Mouse (Mus musculus) MEL (cell line): ENCODE results near the gene Clec4d. TPM values are rescaled to one million over a fixed set of nuclear protein-coding genes. Genes with fewer than 3 reads are reported as not detected.
"Not testable (repeated sequence)": the region's sequence is repeated elsewhere in the genome, so short reads cannot be mapped to it uniquely, and the experiment has no call there.

Experiments
- DNase-seq: peaks from one replicate; pipeline ENCODE4 v3.0.0; 2011; ENCODE audit warnings: low read depth, low spot score
- H3K27ac ChIP-seq: 2 replicates; pipeline ENCODE4 v1.5.1; 2012; ENCODE audit warnings: low read depth, mild to moderate bottlenecking, control low read depth, low read length, moderate library complexity; ENCODE audit not compliant: control insufficient read depth
- H3K27me3 ChIP-seq, 2 experiments: fragments of 150-350 bp in 1 of 2; sonication (generic) in 1 of 2; 2 replicates each; pipeline ENCODE4 v1.6.1; 2012; ENCODE audit warnings: low read length in 2 of 2, mild to moderate bottlenecking in 2 of 2, improper control_type of control experiment in 1 of 2, moderate library complexity in 1 of 2; ENCODE audit not compliant: insufficient read depth in 2 of 2, control insufficient read depth in 1 of 2
- H3K36me3 ChIP-seq, 2 experiments: 2 replicates each; pipeline ENCODE4 v1.6.1; 2012 to 2014; ENCODE audit warnings: low read length in 2 of 2, improper control_type of control experiment in 1 of 2, inconsistent platforms in 1 of 2, mild to moderate bottlenecking in 1 of 2; ENCODE audit not compliant: insufficient read depth in 2 of 2, control insufficient read depth in 1 of 2
- H3K4me1 ChIP-seq, 2 experiments: fragments of 150-350 bp in 1 of 2; sonication (generic) in 1 of 2; 2 replicates each; pipeline ENCODE4 v1.6.1; 2012; ENCODE audit warnings: low read length in 2 of 2, improper control_type of control experiment in 1 of 2, mild to moderate bottlenecking in 1 of 2; ENCODE audit not compliant: insufficient read depth in 2 of 2, control insufficient read depth in 1 of 2
- H3K4me3 ChIP-seq, 2 experiments: fragments of 150-350 bp in 1 of 2; sonication (generic) in 1 of 2; 2 replicates each; pipeline ENCODE4 v1.5.1; 2012; ENCODE audit warnings: low read depth in 2 of 2, low read length in 2 of 2, mild to moderate bottlenecking in 2 of 2, moderate library complexity in 2 of 2, control low read depth in 1 of 2, improper control_type of control experiment in 1 of 2; ENCODE audit not compliant: control insufficient read depth in 1 of 2, insufficient read depth in 1 of 2
- H3K79me2 ChIP-seq: 2 replicates; pipeline ENCODE4 v1.6.1; 2012; ENCODE audit warnings: mild to moderate bottlenecking, low read length, moderate library complexity; ENCODE audit not compliant: control insufficient read depth, poor library complexity, insufficient read depth
- H3K9ac ChIP-seq: 2 replicates; pipeline ENCODE4 v1.6.1; 2012; ENCODE audit warnings: low read depth, mild to moderate bottlenecking, control low read depth, low read length, moderate library complexity; ENCODE audit not compliant: control insufficient read depth, poor library complexity, severe bottlenecking
- H3K9me3 ChIP-seq: fragments of 150-350 bp; sonication (generic); replicated peaks from 2 replicates; pipeline ENCODE4 v1.6.1; 2012; ENCODE audit warnings: mild to moderate bottlenecking, low read length, improper control_type of control experiment, moderate library complexity; ENCODE audit not compliant: insufficient read depth
- CTCF ChIP-seq, 3 experiments: IDR thresholded peaks in 2 of 3; conservative IDR thresholded peaks in 1 of 3; 2 replicates each; pipeline ENCODE4 v1.5.1; 2011 to 2012; ENCODE audit warnings: low read length in 3 of 3, low read depth in 2 of 3, mild to moderate bottlenecking in 2 of 3, improper control_type of control experiment in 1 of 3, inconsistent platforms in 1 of 3, mixed read lengths in 1 of 3, moderate library complexity in 1 of 3; ENCODE audit not compliant: control insufficient read depth in 1 of 3, insufficient read depth in 1 of 3, poor library complexity in 1 of 3, severe bottlenecking in 1 of 3
- EP300 ChIP-seq, 2 experiments: IDR thresholded peaks; 2 replicates each; pipeline ENCODE4 v1.6.1; 2011; ENCODE audit warnings: improper control_type of control experiment in 2 of 2, low read length in 2 of 2, low read depth in 1 of 2, mild to moderate bottlenecking in 1 of 2
- ETS1 ChIP-seq: IDR thresholded peaks from 2 replicates; pipeline ENCODE4 v1.6.1; 2012; ENCODE audit warnings: low read depth, mild to moderate bottlenecking, inconsistent platforms, low read length, improper control_type of control experiment, moderate library complexity
- GATA1 ChIP-seq: IDR thresholded peaks from 2 replicates; pipeline ENCODE4 v1.6.1; 2011; ENCODE audit warnings: low read depth, low read length, improper control_type of control experiment
- KAT2A ChIP-seq: conservative IDR thresholded peaks from 2 replicates; pipeline ENCODE4 v1.6.1; 2012; ENCODE audit warnings: low read depth, low read length, improper control_type of control experiment, inconsistent platforms
- MAFK ChIP-seq: IDR thresholded peaks from 2 replicates; pipeline ENCODE4 v1.6.1; 2011; ENCODE audit warnings: low read depth, mild to moderate bottlenecking, low read length, improper control_type of control experiment, borderline replicate concordance
- MEF2A ChIP-seq: IDR thresholded peaks from 2 replicates; pipeline ENCODE4 v1.6.1; 2014; ENCODE audit warnings: low read depth, mild to moderate bottlenecking, inconsistent platforms, low read length, improper control_type of control experiment; ENCODE audit not compliant: poor library complexity, insufficient replicate concordance, severe bottlenecking; ENCODE audit errors: extremely low read depth
- MYC ChIP-seq: IDR thresholded peaks from 2 replicates; pipeline ENCODE4 v1.6.1; 2011; ENCODE audit warnings: low read depth, mild to moderate bottlenecking, low read length, improper control_type of control experiment, moderate library complexity
- NELFE ChIP-seq: IDR thresholded peaks from 2 replicates; pipeline ENCODE4 v1.6.1; 2011; ENCODE audit warnings: low read depth, low read length, improper control_type of control experiment
- POLR2A ChIP-seq, 2 experiments: IDR thresholded peaks; 2 replicates each; pipeline ENCODE4 v1.6.1; 2011 to 2012; ENCODE audit warnings: low read length in 2 of 2, mild to moderate bottlenecking in 2 of 2, control low read depth in 1 of 2, improper control_type of control experiment in 1 of 2, low read depth in 1 of 2, moderate library complexity in 1 of 2; ENCODE audit not compliant: control insufficient read depth in 1 of 2, insufficient read depth in 1 of 2, poor library complexity in 1 of 2
- POLR2AphosphoS5 ChIP-seq: IDR thresholded peaks from 2 replicates; pipeline ENCODE4 v1.6.1; 2012; ENCODE audit warnings: low read depth, borderline replicate concordance, mild to moderate bottlenecking, inconsistent platforms, low read length, moderate library complexity, mixed read lengths
- RAD21 ChIP-seq: IDR thresholded peaks from 2 replicates; pipeline ENCODE4 v1.6.1; 2011; ENCODE audit warnings: mild to moderate bottlenecking, low read depth, low read length, improper control_type of control experiment
- RCOR1 ChIP-seq: IDR thresholded peaks from 2 replicates; pipeline ENCODE4 v1.6.1; 2012; ENCODE audit warnings: low read depth, mild to moderate bottlenecking, inconsistent platforms, low read length, improper control_type of control experiment
- SMC3 ChIP-seq: IDR thresholded peaks from 2 replicates; pipeline ENCODE4 v1.6.1; 2011; ENCODE audit warnings: low read depth, low read length, improper control_type of control experiment
- TBP ChIP-seq: IDR thresholded peaks from 2 replicates; pipeline ENCODE4 v1.8.0; 2011; ENCODE audit warnings: low read depth, low read length, improper control_type of control experiment
- TCF12 ChIP-seq: IDR thresholded peaks from 2 replicates; pipeline ENCODE4 v1.6.1; 2014; ENCODE audit warnings: low read depth, mild to moderate bottlenecking, inconsistent platforms, low read length, improper control_type of control experiment, moderate library complexity
- USF1 ChIP-seq: IDR thresholded peaks from 2 replicates; pipeline ENCODE4 v1.6.1; 2014; ENCODE audit warnings: low read depth, mild to moderate bottlenecking, inconsistent platforms, low read length, improper control_type of control experiment, moderate library complexity
- ZMIZ1 ChIP-seq: IDR thresholded peaks from 2 replicates; pipeline ENCODE4 v1.6.1; 2012; ENCODE audit warnings: low read depth, mild to moderate bottlenecking, inconsistent platforms, low read length, improper control_type of control experiment, moderate library complexity
- polyA plus RNA-seq, 2 experiments: library from polyadenylated mRNA; stranded (reverse) in 1 of 2; unstranded in 1 of 2; fragments of >175 nt in 1 of 2; fragments of >200 nt in 1 of 2; gene quantifications; 2 replicates each; pipeline versions ENCODE4 v1.2.1 to v1.2.4; 2012; ENCODE audit warnings: low replicate concordance in 2 of 2, low read depth in 1 of 2; ENCODE audit not compliant: insufficient read length in 2 of 2, insufficient read depth in 1 of 2, missing spikeins in 1 of 2
- total RNA-seq: library from RNA; depleted of rRNA; stranded (reverse); fragments of 300-350 nt; gene quantifications from 2 replicates; pipeline ENCODE4 v1.2.3, GENCODE M21; 2012

Gene Clec4d
- total and polyA plus RNA-seq, 3 experiments, result 2.0 to 5.6 TPM; not detected in 1

DNA sequence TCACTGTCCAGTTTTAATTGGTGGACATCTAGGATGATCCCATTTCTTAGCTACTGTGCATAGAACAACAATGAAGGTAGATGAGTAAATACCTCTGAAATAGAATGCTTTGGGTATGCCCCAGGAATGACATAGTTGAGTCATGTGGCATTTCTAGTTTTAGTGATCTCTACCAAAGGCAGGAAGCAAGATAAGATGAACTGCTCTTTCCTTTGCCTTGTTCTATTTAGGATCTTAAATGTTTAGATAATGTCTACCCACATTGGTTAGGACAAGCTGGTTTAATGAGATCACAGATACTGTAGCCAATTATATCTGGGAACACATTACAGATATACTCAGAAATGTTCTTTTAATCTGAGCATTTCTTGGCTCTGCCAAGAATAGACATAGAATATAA lies 24.3 kb upstream of the Clec4d start:
- H3K4me3 ChIP-seq, result no peak overlapping the region
- H3K79me2 ChIP-seq, result no peaks in the 10 kb centered on the region
- H3K9ac ChIP-seq, result no peak overlapping the region
- H3K27ac ChIP-seq, result no peak overlapping the region
- no peaks in the 10 kb centered on the region for H3K36me3 ChIP-seq
- no peaks in the 10 kb centered on the region for H3K4me1 ChIP-seq
- no peaks in the 10 kb centered on the region for H3K9me3 ChIP-seq
- no peaks in the 10 kb centered on the region for H3K27me3 ChIP-seq
- DNase-seq, result no peak
- TF ChIP-seq RCOR1 (peak; percentile 24; the same call in 1 of the 2 replicates), EP300 (IDR thresholded peaks at IDR 0.05; ENCODE audit: low read depth in 1 of 2, low read length in 2 of 2) (peak; percentile 51 to 72), GATA1 (peak; percentile 57), TBP (no peak), MEF2A (peak; percentile 89; the same call in 1 of the 2 replicates), ZMIZ1 (no peak), TCF12 (peak; percentile 40; the same call in 1 of the 2 replicates), ETS1 (peak; percentile 57), MYC (no peak), USF1 (peak; percentile 55; the same call in 1 of the 2 replicates)

DNA sequence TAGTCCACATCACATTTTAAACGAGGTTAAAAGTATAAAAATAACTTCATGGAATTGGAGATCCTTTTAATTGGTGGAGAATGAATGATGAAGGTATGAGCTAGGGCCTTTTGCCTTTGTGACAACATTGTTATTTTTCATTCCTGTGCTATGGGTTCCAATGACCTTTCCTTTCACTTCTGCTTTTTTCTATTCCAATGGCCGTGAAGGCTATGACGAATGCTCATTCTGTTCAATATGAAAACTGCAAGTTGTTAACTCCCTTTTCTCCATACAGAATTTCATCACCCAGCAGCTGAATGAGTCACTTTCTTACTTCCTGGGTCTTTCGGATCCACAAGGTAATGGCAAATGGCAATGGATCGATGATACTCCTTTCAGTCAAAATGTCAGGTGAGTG lies 17.7 kb upstream of the Clec4d start:
- H3K27me3 ChIP-seq, result no peaks in the 10 kb centered on the region
- H3K79me2 ChIP-seq, result no peaks in the 10 kb centered on the region
- H3K27ac ChIP-seq, result no peak overlapping the region
- no peak overlapping the region for H3K4me3 ChIP-seq
- DNase-seq, result no peak
- H3K4me1 ChIP-seq, result no peaks in the 10 kb centered on the region
- TF ChIP-seq USF1 (no peak), POLR2A (IDR thresholded peaks at IDR 0.05; ENCODE audit: control insufficient read depth in 1 of 2, insufficient read depth in 1 of 2, low read depth in 1 of 2, low read length in 2 of 2, poor library complexity in 1 of 2) (no peak), GATA1 (no peak), NELFE (no peak), KAT2A (no peak), MAFK (no peak), POLR2AphosphoS5 (no peak)
- H3K36me3 ChIP-seq, result no peaks in the 10 kb centered on the region
- no peaks in the 10 kb centered on the region for H3K9me3 ChIP-seq
- H3K9ac ChIP-seq, result no peak overlapping the region

DNA sequence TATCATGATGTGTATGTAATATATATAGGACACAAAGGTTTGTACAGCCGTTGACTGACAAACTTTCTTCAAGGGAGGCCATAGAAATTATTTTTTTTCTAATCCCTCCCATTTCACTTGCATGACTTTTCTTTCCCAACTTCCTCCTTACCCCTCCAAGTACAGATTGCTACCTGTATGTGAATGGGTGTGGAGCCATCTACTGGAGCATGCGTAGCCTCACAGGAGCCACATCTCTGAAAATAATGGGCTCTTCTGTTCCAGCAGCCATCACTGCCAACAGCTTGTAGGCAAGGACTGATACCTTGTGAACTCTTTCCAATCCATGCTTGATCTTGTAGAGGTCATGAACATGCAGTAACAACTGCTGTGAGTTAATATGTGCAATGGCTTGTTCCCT lies 13.0 kb upstream of the Clec4d start:
- H3K36me3 ChIP-seq, result peaks cover 0 to 15% of the 10 kb centered on the region in 2 experiments; a peak in 2 of 4 replicates
- not testable (repeated sequence) for H3K9ac ChIP-seq, H3K27me3 ChIP-seq, H3K27ac ChIP-seq
- peaks cover 5 to 11% of the 10 kb centered on the region in 2 experiments for H3K4me1 ChIP-seq
- DNase-seq, result peak; percentile 47
- TF ChIP-seq RAD21 (peak; percentile 53), SMC3 (peak; percentile 54), CTCF (IDR thresholded peaks at IDR 0.05 in 2 of 3, conservative IDR thresholded peaks at IDR 0.05 in 1 of 3; ENCODE audit: control insufficient read depth in 1 of 3, insufficient read depth in 1 of 3, low read depth in 2 of 3, low read length in 3 of 3, poor library complexity in 1 of 3, severe bottlenecking in 1 of 3) (peak in 2 of 3 experiments; percentile 37 to 54; a peak in 4 of 6 replicates)
- TF ChIP-seq, all 39 proteins: peak for 3; not testable (repeated sequence) for 36
- H3K79me2 ChIP-seq, H3K4me3 ChIP-seq, H3K9me3 ChIP-seq: not testable (repeated sequence)
